Mouse (Mus musculus): ENCODE measurements at regions not wholly inside any gene's neighbourhood (a gene's known extent, or its start where the extent isn't known, plus 50 kb on each side); places are given as distances from the start of the nearest gene placed in this dataset.

- TF ChIP-seq CTCF (IDR thresholded peaks at IDR 0.05; ENCODE audit: low read depth, low read length) (no peak), GATA1 (IDR thresholded peaks at IDR 0.05; ENCODE audit: borderline replicate concordance, low read length) (no peak), POLR2AphosphoS5 (IDR thresholded peaks at IDR 0.05; ENCODE audit: insufficient replicate concordance, low read depth, low read length) (no peak), TAL1 (conservative IDR thresholded peaks at IDR 0.05; ENCODE audit: low read depth, low read length) (no peak)
These were observed 285.4 kb upstream of the Plxna2 start for GRCm38 (mm10) chr1:194332639-194333038.
